Mouse (Mus musculus) C2C12 (cell line): ENCODE measurements at regions not wholly inside any gene's neighbourhood (a gene's known extent, or its start where the extent isn't known, plus 50 kb on each side); places are given as distances from the start of the nearest gene placed in this dataset.

Source experiments
- CEBPB ChIP-seq: IDR thresholded peaks from one replicate; pipeline ENCODE4 v1.6.1; 2011; ENCODE audit warnings: low read depth, mild to moderate bottlenecking, control low read depth, moderate library complexity
- CTCF ChIP-seq: IDR thresholded peaks from one replicate; pipeline ENCODE4 v1.5.1; 2011; ENCODE audit not compliant: control insufficient read depth, insufficient read depth, insufficient read length
- FOSL1 ChIP-seq: IDR thresholded peaks from one replicate; pipeline ENCODE4 v1.8.0; 2011; ENCODE audit warnings: mild to moderate bottlenecking, low read length; ENCODE audit not compliant: poor library complexity, insufficient read depth, severe bottlenecking
- MAX ChIP-seq: IDR thresholded peaks from one replicate; pipeline ENCODE4 v1.6.1; 2011; ENCODE audit warnings: mild to moderate bottlenecking, control low read depth
- MYOD1 ChIP-seq: IDR thresholded peaks from one replicate; pipeline ENCODE4 v1.6.1; 2011; ENCODE audit warnings: low read depth; ENCODE audit not compliant: control insufficient read depth, insufficient read length
- MYOG ChIP-seq: IDR thresholded peaks from one replicate; pipeline ENCODE4 v1.6.1; 2011; ENCODE audit not compliant: control insufficient read depth, insufficient read length; ENCODE audit errors: extremely low read depth
- USF1 ChIP-seq: IDR thresholded peaks from one replicate; pipeline ENCODE4 v1.6.1; 2011; ENCODE audit warnings: low read depth, mild to moderate bottlenecking, control low read depth, moderate library complexity

DNA sequence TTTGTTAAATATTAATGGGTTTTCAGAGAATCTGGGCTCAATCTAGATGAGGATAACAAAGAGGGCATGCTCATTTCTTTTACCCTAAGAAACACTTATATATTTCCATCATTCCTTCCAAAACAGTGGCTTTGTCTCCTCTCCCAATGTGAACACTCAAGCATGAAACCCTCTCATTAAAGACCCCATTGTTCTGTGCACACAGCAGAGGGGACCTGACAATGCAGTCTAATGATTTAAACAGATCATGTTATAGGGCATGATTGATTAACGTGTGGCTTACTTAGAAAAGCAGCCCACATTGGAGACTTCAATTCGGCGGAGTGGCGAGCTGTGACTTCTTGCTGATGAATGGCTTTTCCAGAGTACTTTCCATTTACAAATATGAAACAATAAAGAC, 123.6 kb upstream of the Tgfbr2 start:
- TF ChIP-seq CTCF (no peak), MAX (no peak), USF1 (no peak), MYOD1 (no peak), MYOG (no peak), CEBPB (no peak), FOSL1 (no peak)
